Mouse (Mus musculus) gastrocnemius, postnatal 36 days (tissue): Measurements from ENCODE around the gene Prkd3. TPM values are rescaled to one million over a fixed set of nuclear protein-coding genes. Genes with fewer than 3 reads are reported as not detected.

Source experiments
- DNase-seq, 2 experiments: peaks; one replicate each; pipeline ENCODE4 v3.0.0; 2022
- intact Hi-C: fragments of 180-260 bp; cut with DNase I; formaldehyde crosslinking; loops from one replicate; pipeline ENCODE4 v1.15.1; 2025
- total RNA-seq, 2 experiments: library from RNA; stranded (reverse); gene quantifications; 2 replicates each; pipeline ENCODE4 v1.2.3; 2021

Gene Prkd3
- total RNA-seq, 2 experiments from 2014 or later, result 7.2 to 8.7 TPM

- DNase-seq, result no peak
- intact Hi-C loops, result no loop called here
Measured at GRCm38 (mm10) chr17:79014911-79015685, 5.5 kb downstream of the Prkd3 start.

DNA sequence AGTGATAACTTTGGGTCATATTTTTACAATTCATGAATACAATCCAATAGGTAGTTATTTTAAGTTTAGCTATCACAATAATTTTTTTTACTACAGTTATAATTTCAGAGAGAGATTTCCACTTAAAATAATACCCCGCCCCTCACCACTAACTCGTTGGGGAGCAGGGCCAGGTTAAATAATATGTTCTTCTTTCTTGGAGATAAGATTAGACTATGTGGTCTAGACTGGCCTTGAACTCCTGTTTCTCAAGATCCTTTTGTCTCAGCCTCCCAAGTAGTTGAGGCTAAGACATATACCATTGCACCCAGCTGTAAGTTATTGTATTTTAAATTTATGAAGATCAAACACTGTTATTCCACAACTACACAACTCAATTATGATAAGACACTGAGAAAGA is 7.0 kb downstream of the Prkd3 start:
- DNase-seq, result no peak
- intact Hi-C loops, result no loop called here

DNA sequence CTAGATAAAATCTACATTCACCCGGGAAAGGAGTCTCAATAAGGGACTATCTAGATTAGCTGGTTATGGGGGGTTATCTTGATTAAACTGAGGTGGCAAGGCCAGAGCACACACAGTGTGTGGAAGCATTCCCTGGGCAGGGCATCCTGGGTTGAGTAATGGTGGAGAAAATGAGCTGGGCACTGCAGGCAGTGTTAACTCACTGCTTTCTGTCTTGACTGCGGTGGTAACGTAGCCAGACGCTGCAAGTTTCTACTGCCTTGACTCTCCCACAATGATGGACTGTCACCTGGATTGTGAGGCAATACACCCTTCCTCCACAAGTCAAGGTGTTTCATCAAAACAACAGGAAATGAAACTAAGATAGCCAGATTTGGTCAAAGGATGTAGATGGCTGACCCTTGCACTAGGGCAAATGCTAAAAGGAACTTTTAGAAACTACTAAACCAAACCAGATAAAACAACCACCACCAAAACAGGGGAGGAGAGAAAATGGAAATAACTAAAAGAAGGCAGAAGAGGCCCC is 20.8 kb downstream of the Prkd3 start:
- DNase-seq, result no peak

DNA sequence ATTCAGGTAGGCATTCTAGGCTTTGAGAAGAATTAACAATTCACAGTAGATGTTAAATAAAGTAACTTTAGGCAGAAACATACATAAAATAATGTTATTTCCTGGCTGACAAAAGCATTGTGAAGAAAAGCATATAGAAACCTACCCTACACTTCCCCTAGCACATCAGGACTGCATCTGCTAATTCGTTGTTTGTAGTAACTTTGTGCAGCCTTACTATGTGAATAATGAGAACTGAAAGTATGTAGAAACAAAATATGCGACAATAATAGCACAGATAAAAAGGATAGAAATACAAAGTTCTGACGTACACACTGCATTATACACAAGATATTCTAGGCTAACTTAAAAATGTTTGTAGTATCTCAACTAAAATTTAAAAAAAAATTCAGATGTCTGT is 21.4 kb downstream of the Prkd3 start:
- DNase-seq, result no peak
- intact Hi-C loops, result no loop called here

More for the DNA sequence above, 20.8 kb downstream of the Prkd3 start:
- intact Hi-C loops, result no loop called here

DNA sequence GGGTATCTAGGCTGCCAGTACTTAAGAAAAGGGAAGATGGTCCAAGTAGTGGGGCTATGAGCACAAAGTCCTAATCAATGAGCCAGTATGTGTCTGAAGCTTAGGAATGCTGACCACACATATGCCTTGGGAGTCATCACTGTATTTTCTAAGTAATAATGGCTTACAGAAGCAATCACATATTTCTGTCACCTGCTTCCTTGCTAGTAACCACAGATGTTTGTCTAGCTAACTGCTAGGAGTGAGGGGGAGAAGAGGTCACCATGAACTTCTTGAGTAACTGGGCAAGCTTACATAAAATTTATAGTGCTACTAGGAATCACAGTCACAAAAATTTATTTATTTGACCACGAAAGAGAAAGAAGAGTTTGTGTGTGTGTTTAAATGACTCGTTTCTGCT is 22.5 kb downstream of the Prkd3 start:
- no peak for DNase-seq
- intact Hi-C loops, result no loop called here

DNA sequence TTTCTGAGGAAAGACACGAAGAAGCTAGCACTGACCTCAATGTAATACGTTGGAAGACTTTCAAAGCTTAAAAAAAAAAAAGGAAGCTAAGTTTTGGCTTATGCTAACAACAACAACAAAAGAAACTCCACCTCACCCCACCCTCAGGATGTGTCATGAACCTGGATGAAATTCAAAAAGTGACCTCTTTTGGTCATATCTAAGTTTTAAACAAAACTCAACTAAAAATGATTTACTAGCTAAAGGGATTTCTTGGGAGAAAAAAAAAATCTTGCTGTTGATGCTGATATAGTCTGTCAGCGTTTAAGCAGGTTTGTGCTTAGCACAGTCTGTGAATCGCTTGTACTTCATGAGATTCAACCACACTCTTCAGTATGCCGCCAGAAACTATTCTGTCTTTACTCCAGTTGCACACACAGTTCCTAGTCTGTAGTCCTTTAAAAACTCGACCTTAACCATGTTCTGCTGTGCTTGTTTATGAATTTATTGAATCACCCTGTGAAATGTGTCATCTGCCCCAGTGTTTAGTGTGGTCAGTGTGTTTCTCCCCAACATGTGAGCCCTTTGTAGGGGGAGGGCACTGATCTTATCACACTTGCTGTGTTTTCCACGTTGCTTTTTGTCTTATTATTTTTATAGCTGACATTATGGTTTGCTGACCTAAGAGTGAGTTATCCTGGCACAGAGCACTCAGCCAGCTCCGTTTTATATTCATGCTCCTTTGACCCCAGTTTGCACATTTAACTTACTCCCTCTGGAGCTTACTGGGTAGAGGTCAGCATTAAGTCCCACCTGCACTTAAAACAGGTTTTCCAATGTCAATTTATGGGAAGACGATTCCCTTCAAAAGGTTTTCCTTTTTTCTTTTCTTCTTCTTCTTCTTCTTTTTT is 25.4 kb downstream of the Prkd3 start:
- no peak for DNase-seq
- intact Hi-C loops, result no loop called here

GRCm38 (mm10) chr17:78994382-78994781 is 26.2 kb downstream of the Prkd3 start:
- intact Hi-C loops, result no loop called here
- no peak for DNase-seq

DNA sequence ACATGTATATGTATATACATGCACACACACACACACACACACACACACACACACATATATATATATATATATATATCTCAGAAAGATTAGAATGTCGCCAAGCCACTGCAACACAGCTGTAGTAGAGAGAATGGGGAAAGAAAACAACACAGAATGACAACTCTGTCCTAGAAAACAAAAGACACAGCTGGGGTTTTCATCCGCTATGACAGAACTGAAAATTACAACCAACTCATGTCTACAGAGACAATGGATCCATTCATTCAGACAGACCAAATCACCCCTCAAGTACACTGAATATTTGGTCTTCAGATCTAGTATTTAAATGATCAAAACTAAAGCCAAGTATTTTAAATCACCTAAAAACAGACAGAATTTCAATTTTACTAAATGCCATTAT is 26.9 kb downstream of the Prkd3 start:
- DNase-seq, result no peak
- intact Hi-C loops, result no loop called here

DNA sequence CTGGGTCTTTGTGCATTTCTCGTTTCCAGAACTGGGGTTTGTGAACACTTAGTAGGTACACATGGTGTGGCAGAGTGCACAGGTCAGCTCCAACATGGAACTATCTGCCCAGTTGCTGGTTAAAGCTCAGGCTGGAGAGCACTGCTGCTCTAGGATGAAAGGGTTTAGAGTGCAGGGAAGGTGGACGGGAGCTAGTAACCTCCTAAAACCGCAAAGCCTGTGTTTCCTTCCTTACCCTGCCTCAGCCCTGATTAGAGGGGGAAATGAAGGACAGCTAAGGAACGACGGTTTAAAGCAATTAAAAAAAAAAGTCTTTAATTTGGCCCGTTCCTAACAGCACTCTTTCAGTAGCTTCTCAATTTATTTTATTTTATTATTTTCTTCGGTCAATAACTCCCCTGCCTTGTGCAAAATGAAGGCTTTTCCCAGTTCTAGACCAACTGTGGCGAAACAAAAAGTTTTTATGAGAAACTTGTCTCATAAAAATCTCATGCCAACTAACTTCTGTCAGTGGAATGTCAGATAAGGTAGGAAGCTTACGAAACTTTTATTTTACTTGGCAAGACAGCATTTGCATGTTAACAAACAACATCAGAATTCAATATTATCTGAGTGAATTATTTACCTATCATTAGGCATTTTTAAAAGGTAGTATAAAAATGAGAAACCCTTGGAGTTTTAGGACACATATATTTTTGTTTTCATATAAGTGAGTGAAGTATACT is 28.2 kb downstream of the Prkd3 start:
- no peak for DNase-seq
- intact Hi-C loops, result no loop called here

DNA sequence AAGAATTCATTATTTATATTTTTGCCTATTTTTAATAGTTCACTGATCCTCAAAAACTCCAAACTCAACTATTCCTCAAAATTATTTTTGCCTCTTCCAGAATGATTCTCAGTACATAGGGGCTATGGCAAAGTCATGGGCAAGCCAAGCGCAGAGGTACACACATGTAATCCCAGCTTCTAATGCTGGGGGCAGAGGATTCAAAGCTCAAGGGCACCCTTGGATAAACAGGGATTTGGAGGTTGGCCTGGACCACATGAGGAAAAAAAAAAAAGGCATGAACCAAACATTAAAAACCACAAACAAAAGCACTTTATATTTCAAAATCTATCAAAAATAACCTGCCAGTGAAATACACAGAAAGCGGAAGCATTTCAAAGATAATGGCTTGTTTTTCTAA is 29.1 kb downstream of the Prkd3 start:
- intact Hi-C loops, result no loop called here
- no peak for DNase-seq

DNA sequence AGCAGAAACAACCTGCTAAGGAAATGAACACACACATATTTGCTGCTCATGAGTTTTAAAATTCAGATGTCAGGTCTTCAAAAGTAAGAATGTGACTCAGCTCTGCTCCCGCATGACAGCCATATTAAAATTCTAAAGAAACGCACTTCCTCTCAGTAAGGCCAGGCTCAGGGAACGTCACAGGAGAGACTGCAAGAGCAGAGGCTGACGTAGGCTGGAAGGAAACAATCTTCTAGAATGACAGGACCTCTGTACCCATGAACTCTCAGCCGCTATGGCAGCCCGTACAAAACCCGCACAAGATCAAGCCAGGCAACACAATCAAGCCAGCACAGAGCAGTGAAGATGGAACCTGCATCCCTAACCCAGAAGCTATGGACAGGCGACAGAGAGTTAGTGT is 31.6 kb downstream of the Prkd3 start:
- DNase-seq, result no peak
- intact Hi-C loops, result no loop called here

GRCm38 (mm10) chr17:78983736-78984135 is 36.9 kb downstream of the Prkd3 start:
- no peak for DNase-seq
- intact Hi-C loops, result no loop called here

- intact Hi-C loops, result no loop called here
- no peak for DNase-seq
Measured at GRCm38 (mm10) chr17:78983166-78983565, 37.5 kb downstream of the Prkd3 start.

GRCm38 (mm10) chr17:78968500-78968899 is 52.1 kb downstream of the Prkd3 start:
- intact Hi-C loops, result no loop called here
- DNase-seq, result no peak

GRCm38 (mm10) chr17:78966092-78966883 is 54.3 kb downstream of the Prkd3 start:
- intact Hi-C loops, result no loop called here
- no peak for DNase-seq

DNA sequence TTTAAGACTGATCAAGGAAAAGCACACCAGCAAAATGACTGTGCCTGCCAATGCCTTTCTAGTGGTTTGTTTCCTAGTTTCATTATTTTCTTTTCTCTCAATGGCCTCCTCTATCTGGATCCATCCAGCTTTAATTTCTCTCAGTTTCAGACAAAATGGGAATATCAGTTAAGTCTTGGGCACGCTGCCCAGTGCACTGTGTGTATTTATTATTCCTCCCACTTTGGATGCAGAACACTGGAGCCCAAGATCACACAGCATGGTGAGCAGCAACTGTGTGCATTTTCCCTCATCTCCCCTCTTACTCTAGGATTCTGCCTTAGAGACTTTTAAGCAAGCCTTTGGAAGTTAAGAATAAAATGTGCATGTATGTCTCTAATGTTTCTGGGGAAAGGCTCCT is 56.2 kb downstream of the Prkd3 start:
- intact Hi-C loops, result no loop called here

GRCm38 (mm10) chr17:78959473-78959872 is 61.1 kb downstream of the Prkd3 start:
- DNase-seq, result no peak
- intact Hi-C loops, result no loop called here

More for the DNA sequence above, 56.2 kb downstream of the Prkd3 start:
- DNase-seq, result no peak

DNA sequence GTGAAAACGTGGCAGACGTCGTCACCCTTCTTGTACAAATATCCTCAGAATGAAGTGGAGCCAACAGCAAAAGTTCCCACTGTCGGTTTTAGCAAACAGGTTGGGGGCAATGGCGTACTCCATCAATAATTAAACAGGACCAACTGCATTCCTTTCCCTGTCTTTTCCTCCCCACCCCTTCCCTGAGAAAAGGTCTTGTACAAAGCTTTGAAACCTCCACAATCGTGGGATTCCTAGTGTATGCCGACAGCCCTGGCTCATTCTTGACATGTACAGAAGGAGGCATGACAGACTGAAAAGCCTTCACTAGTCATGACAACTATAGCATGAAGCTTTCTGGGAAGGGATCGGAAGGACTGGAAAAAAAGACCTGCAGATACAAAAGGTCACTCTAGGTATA is 67.4 kb downstream of the Prkd3 start:
- no peak for DNase-seq
- intact Hi-C loops, result no loop called here

GRCm38 (mm10) chr17:78952070-78952469 is 68.5 kb downstream of the Prkd3 start:
- intact Hi-C loops, result no loop called here
- DNase-seq, result no peak

DNA sequence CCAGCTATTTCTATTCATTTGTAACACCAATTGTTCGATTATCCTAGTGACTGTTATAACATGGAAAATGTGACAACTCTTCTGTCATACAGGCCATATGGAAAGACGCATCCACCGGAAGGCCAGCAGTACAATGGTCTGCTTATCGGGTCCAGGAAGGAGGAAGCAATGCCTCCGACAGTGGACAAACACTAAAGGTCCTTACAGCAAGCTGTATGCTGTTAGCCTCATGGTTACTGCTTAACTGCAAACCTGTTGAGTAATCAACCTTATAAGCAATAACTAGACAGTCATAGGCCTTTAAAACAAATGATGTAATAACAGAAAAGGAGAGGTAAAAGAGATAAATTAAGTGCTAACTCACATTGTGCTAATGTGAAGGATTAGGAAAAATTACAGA is 69.4 kb downstream of the Prkd3 start:
- DNase-seq, result no peak
- intact Hi-C loops, result no loop called here
